Mouse (Mus musculus) hindbrain, embryonic 14.5 days (tissue): ENCODE results near the gene Bcl9. TPM values are rescaled to one million over a fixed set of nuclear protein-coding genes. Genes with fewer than 3 reads are reported as not detected.

Experiments used
- ATAC-seq: fragments of 200-750 bp; cut with Nextera tagmentation; 2 replicates; pipeline ENCODE4 v1.8.0; 2017; ENCODE audit warnings: moderate number of reproducible peaks, mild to moderate bottlenecking, moderate TSS enrichment, moderate library complexity; ENCODE audit not compliant: low FRiP score
- DNase-seq: peaks from one replicate; pipeline ENCODE4 v3.0.0-alpha.2; 2015; ENCODE audit warnings: low spot score
- H3K27ac ChIP-seq: fragments of 300-500 bp; sonication (generic); 2 replicates; pipeline ENCODE4 v1.5.1; 2014; ENCODE audit warnings: mild to moderate bottlenecking, moderate library complexity
- H3K27me3 ChIP-seq: fragments of 300-500 bp; sonication (generic); 2 replicates; pipeline ENCODE4 v1.6.1; 2014; ENCODE audit warnings: mild to moderate bottlenecking, low read length, mixed read lengths; ENCODE audit not compliant: control insufficient read depth, insufficient read depth
- H3K36me3 ChIP-seq: fragments of 300-500 bp; sonication (generic); replicated peaks from 2 replicates; pipeline ENCODE4 v1.6.1; 2014; ENCODE audit not compliant: control insufficient read depth, insufficient read depth
- H3K4me1 ChIP-seq: fragments of 300-500 bp; sonication (generic); replicated peaks from 2 replicates; pipeline ENCODE4 v1.6.1; 2014; ENCODE audit warnings: antibody characterized with exemption, low read length, mixed read lengths; ENCODE audit not compliant: control insufficient read depth, insufficient read depth
- H3K4me2 ChIP-seq: fragments of 300-500 bp; sonication (generic); replicated peaks from 2 replicates; pipeline ENCODE4 v1.6.1; 2014; ENCODE audit warnings: mild to moderate bottlenecking, moderate library complexity
- H3K4me3 ChIP-seq: fragments of 300-500 bp; sonication (generic); replicated peaks from 2 replicates; pipeline ENCODE4 v1.5.1; 2014; ENCODE audit warnings: mild to moderate bottlenecking, low read length
- H3K9ac ChIP-seq: fragments of 300-500 bp; sonication (generic); 2 replicates; pipeline ENCODE4 v1.6.1; 2014
- H3K9me3 ChIP-seq: fragments of 300-500 bp; sonication (generic); 2 replicates; pipeline ENCODE4 v1.6.1; 2016; ENCODE audit warnings: low read length; ENCODE audit not compliant: control insufficient read depth
- WGBS: fragments of 180-500 bp; shearing (Covaris S2); extraction: QIAGEN DNeasy Blood & Tissue Kit; methylation state at CpG from one replicate; pipeline ENCODE4 v1.1.7; 2014; 5-methylcytosine and 5-hydroxymethylcytosine counted together
- polyA plus RNA-seq: library from polyadenylated mRNA; unstranded; fragments of >200 nt; fragmentation: Nextera tagmentation; extraction: Ambion mirVana; gene quantifications from 2 replicates; pipeline ENCODE4 v1.2.1, GENCODE M21; 2014

The Bcl9 gene
- polyA plus RNA-seq, 1 experiment from 2014 or later, result 62.3 TPM

GRCm38 (mm10) chr3:97230631-97231404 lies 66.9 kb downstream of the Bcl9 start:
- DNase-seq, result no peak
- 97% methylated on average over 5 of the region's 5 CpGs for WGBS
- no peak overlapping the region for H3K4me3 ChIP-seq
- no peak for ATAC-seq
- H3K4me2 ChIP-seq, result no peak overlapping the region
- H3K27ac ChIP-seq, result no peak overlapping the region
- H3K4me1 ChIP-seq, result peaks cover 13% of the 10 kb centered on the region
- H3K9me3 ChIP-seq, result no peaks in the 10 kb centered on the region
- H3K9ac ChIP-seq, result no peak overlapping the region
- H3K36me3 ChIP-seq, result no peaks in the 10 kb centered on the region
- H3K27me3 ChIP-seq, result no peaks in the 10 kb centered on the region

- H3K9ac ChIP-seq, result peak overlapping the region; percentile 91
- peak overlapping the region; percentile 89; the same call in 1 of the 2 replicates for H3K27ac ChIP-seq
- DNase-seq (no peak), ATAC-seq (no peak)
- WGBS, result 20% methylated on average over 12 of the region's 12 CpGs
- peaks cover 28% of the 10 kb centered on the region for H3K4me1 ChIP-seq
- peak overlapping the region; percentile 65 for H3K4me2 ChIP-seq
- H3K9me3 ChIP-seq, result no peaks in the 10 kb centered on the region
- no peaks in the 10 kb centered on the region for H3K27me3 ChIP-seq
- H3K4me3 ChIP-seq, result peak overlapping the region; percentile 87
- H3K36me3 ChIP-seq, result no peaks in the 10 kb centered on the region; the same call in 1 of the 2 replicates
These were observed 69.3 kb downstream of the Bcl9 start for GRCm38 (mm10) chr3:97228457-97228856.

GRCm38 (mm10) chr3:97228020-97228419 lies 69.7 kb downstream of the Bcl9 start:
- Histone ChIP-seq H3K4me3 (peak overlapping the region; percentile 87), H3K36me3 (no peaks in the 10 kb centered on the region; the same call in 1 of the 2 replicates), H3K9ac (peak overlapping the region; percentile 91), H3K4me1 (peaks cover 28% of the 10 kb centered on the region), H3K27ac (peak overlapping the region; percentile 89), H3K4me2 (peak overlapping the region; percentile 65), H3K27me3 (no peaks in the 10 kb centered on the region), H3K9me3 (no peaks in the 10 kb centered on the region)
- no peak for DNase-seq
- ATAC-seq, result peak; percentile 49
- under 1% methylated on average over 16 of the region's 16 CpGs for WGBS

- peak overlapping the region; percentile 87 for H3K4me3 ChIP-seq
- no peaks in the 10 kb centered on the region for H3K9me3 ChIP-seq
- no peaks in the 10 kb centered on the region; the same call in 1 of the 2 replicates for H3K36me3 ChIP-seq
- DNase-seq, result peak; percentile 85
- peaks cover 28% of the 10 kb centered on the region for H3K4me1 ChIP-seq
- WGBS, result 2% methylated on average over 42 of the region's 79 CpGs
- H3K9ac ChIP-seq, result peak overlapping the region; percentile 91
- H3K27me3 ChIP-seq, result no peaks in the 10 kb centered on the region
- peak; percentile 94 for ATAC-seq
- peak overlapping the region; percentile 89 for H3K27ac ChIP-seq
- H3K4me2 ChIP-seq, result peak overlapping the region; percentile 78
These were observed 70.3 kb downstream of the Bcl9 start for GRCm38 (mm10) chr3:97227259-97228005.

- H3K4me3 ChIP-seq, result peak overlapping the region; percentile 87
- peak overlapping the region; percentile 89 for H3K27ac ChIP-seq
- peaks cover 28% of the 10 kb centered on the region for H3K4me1 ChIP-seq
- peak overlapping the region; percentile 91 for H3K9ac ChIP-seq
- DNase-seq, result no peak
- H3K36me3 ChIP-seq, result peaks cover 7% of the 10 kb centered on the region
- 1% methylated on average over 18 of the region's 18 CpGs for WGBS
- H3K4me2 ChIP-seq, result peak overlapping the region; percentile 78
- no peaks in the 10 kb centered on the region for H3K27me3 ChIP-seq
- no peak; the same call in 1 of the 2 replicates for ATAC-seq
- no peaks in the 10 kb centered on the region for H3K9me3 ChIP-seq
These were observed 71.0 kb downstream of the Bcl9 start for GRCm38 (mm10) chr3:97226719-97227118.

GRCm38 (mm10) chr3:97225231-97225630 lies 72.5 kb downstream of the Bcl9 start:
- Histone ChIP-seq H3K4me1 (peaks cover 28% of the 10 kb centered on the region), H3K27me3 (no peaks in the 10 kb centered on the region), H3K9ac (no peak overlapping the region), H3K36me3 (peaks cover 20% of the 10 kb centered on the region), H3K27ac (no peak overlapping the region), H3K4me3 (no peak overlapping the region), H3K4me2 (peak overlapping the region; percentile 78; the same call in 1 of the 2 replicates), H3K9me3 (no peaks in the 10 kb centered on the region)
- DNase-seq (no peak), ATAC-seq (no peak)
- 89% methylated on average over 5 of the region's 5 CpGs for WGBS

- no peak overlapping the region for H3K9ac ChIP-seq
- H3K9me3 ChIP-seq, result no peaks in the 10 kb centered on the region
- 59% methylated on average over 9 of the region's 9 CpGs for WGBS
- no peak overlapping the region for H3K27ac ChIP-seq
- peaks cover 28% of the 10 kb centered on the region for H3K4me1 ChIP-seq
- H3K27me3 ChIP-seq, result no peaks in the 10 kb centered on the region
- ATAC-seq, result no peak
- no peak overlapping the region for H3K4me3 ChIP-seq
- H3K36me3 ChIP-seq, result peaks cover 39% of the 10 kb centered on the region
- no peak overlapping the region for H3K4me2 ChIP-seq
- DNase-seq, result no peak
These were observed 74.5 kb downstream of the Bcl9 start for GRCm38 (mm10) chr3:97223261-97223660.

- no peak overlapping the region for H3K9ac ChIP-seq
- no peak for DNase-seq
- WGBS, result 78% methylated on average over 3 of the region's 3 CpGs
- ATAC-seq, result no peak
- H3K4me2 ChIP-seq, result no peak overlapping the region
- no peak overlapping the region for H3K27ac ChIP-seq
- H3K27me3 ChIP-seq, result no peaks in the 10 kb centered on the region
- H3K36me3 ChIP-seq, result peaks cover 95% of the 10 kb centered on the region
- H3K9me3 ChIP-seq, result no peaks in the 10 kb centered on the region
- no peak overlapping the region for H3K4me3 ChIP-seq
- H3K4me1 ChIP-seq, result no peaks in the 10 kb centered on the region
These were observed 82.2 kb downstream of the Bcl9 start for GRCm38 (mm10) chr3:97215526-97215925.

- DNase-seq (peak; percentile 47), ATAC-seq (no peak)
- Histone ChIP-seq H3K4me2 (no peak overlapping the region), H3K9ac (no peak overlapping the region), H3K27ac (no peak overlapping the region), H3K4me3 (no peak overlapping the region), H3K27me3 (no peaks in the 10 kb centered on the region), H3K36me3 (peaks cover 95% of the 10 kb centered on the region), H3K4me1 (no peaks in the 10 kb centered on the region; the same call in 1 of the 2 replicates), H3K9me3 (no peaks in the 10 kb centered on the region)
- WGBS, result 52% methylated on average over 1 of the region's 1 CpGs
These were observed 83.3 kb downstream of the Bcl9 start for GRCm38 (mm10) chr3:97214439-97214838.
